Mouse (Mus musculus): ENCODE results near the gene 4931414P19Rik. TPM values are rescaled to one million over a fixed set of nuclear protein-coding genes. Genes with fewer than 3 reads are reported as not detected.

4931414P19Rik gene
- total and polyA plus RNA-seq, 3 experiments: 2.4 to 6.4 (median 5.9) TPM

- no peaks in the 10 kb centered on the region for H3K79me2 ChIP-seq (replicated peaks; ENCODE audit: control insufficient read depth, insufficient read depth, low read length)
- H3K4me1 ChIP-seq (ENCODE audit: control insufficient read depth, insufficient read depth, low read length): peaks cover 1% of the 10 kb centered on the region; the same call in 1 of the 2 replicates
- intact Hi-C loops (cut with DNase I): no loop called here
- no peak for TF ChIP-seq EP300 (IDR thresholded peaks at IDR 0.05; ENCODE audit: insufficient read depth, low read depth, low read length)
- no peak for TF ChIP-seq CTCF (IDR thresholded peaks at IDR 0.05)
- TF ChIP-seq POLR2A (IDR thresholded peaks at IDR 0.05; ENCODE audit: insufficient read depth, low read depth, low read length): no peak
- 41% methylated on average over 14 of the region's 14 CpGs for WGBS
- H3K9ac ChIP-seq (ENCODE audit: low read depth, low read length): peak overlapping the region; percentile 28; the same call in 1 of the 2 replicates
- peaks cover 2% of the 10 kb centered on the region; the same call in 1 of the 2 replicates for H3K27me3 ChIP-seq (ENCODE audit: control insufficient read depth, insufficient read depth, low read length)
- no peak overlapping the region for H3K4me3 ChIP-seq
- peak overlapping the region; percentile 26 for H3K27ac ChIP-seq
- no peaks in the 10 kb centered on the region for H3K36me3 ChIP-seq (ENCODE audit: control insufficient read depth, insufficient read depth, low read length)
- peak in 1 of 2 experiments; percentile 51 for DNase-seq
Measured at GRCm38 (mm10) chr14:54572790-54573736, 32.7 kb downstream of the 4931414P19Rik start.

- no peak overlapping the region for H3K4me3 ChIP-seq
- DNase-seq: no peak
- 56% methylated on average over 4 of the region's 4 CpGs for WGBS
- no peaks in the 10 kb centered on the region for H3K79me2 ChIP-seq (replicated peaks; ENCODE audit: control insufficient read depth, insufficient read depth, low read length)
- intact Hi-C loops (cut with DNase I): no loop called here
- no peak for TF ChIP-seq EP300 (IDR thresholded peaks at IDR 0.05; ENCODE audit: insufficient read depth, low read depth, low read length)
- no peak for TF ChIP-seq CTCF (IDR thresholded peaks at IDR 0.05)
- TF ChIP-seq POLR2A (IDR thresholded peaks at IDR 0.05; ENCODE audit: insufficient read depth, low read depth, low read length): no peak
- no peaks in the 10 kb centered on the region for H3K36me3 ChIP-seq (ENCODE audit: control insufficient read depth, insufficient read depth, low read length)
- H3K4me1 ChIP-seq (ENCODE audit: control insufficient read depth, insufficient read depth, low read length): peaks cover 1% of the 10 kb centered on the region; the same call in 1 of the 2 replicates
- H3K27ac ChIP-seq: peak overlapping the region; percentile 12; the same call in 1 of the 2 replicates
- no peak overlapping the region for H3K9ac ChIP-seq (ENCODE audit: low read depth, low read length)
- H3K27me3 ChIP-seq (ENCODE audit: control insufficient read depth, insufficient read depth, low read length): peaks cover 2% of the 10 kb centered on the region; the same call in 1 of the 2 replicates
Measured at GRCm38 (mm10) chr14:54572122-54572521, 33.7 kb downstream of the 4931414P19Rik start.

DNA sequence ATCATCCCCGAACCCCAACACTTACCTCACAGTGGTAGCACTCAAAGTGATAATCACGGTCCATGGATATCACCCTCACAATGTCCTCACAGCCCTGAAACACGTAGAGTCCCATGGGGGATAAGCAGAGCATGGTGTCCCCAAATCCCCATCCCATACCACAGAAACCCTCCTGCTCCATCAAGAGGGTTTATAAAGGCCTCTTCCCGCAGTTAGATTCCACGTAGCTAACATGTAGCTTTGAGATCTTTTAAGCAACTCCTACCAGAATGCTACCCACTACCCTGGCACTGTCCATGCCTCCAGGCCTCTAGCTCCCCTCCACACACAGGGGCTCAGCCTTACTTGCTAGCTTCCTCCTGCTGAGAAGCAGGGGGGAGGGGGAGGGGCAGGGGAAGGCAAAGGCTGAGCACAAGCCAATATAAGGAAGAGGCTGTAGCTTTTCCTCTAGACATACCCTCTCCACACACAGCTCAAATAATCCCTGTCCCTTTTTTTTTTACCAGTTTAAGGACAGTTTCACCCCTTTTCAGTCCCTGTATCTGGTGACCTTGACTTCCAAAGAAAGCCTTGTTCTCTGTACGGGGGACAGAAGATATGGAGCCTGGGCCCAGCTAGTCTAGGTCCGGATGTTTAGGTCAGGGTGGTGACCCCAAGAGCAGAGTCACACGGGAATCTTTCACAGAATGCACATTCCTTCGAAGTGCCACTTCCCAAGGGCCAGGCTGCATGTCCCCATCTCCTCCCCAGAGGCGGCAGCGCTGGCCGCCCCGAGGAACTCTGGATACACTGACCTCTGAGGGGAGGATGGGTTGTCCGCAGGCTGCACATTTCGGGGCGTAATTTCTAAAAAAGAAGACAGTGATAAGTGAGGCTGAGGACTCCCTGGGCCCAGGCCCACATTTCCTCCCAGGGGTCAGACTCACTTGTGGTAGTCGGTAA lies 36.1 kb downstream of the 4931414P19Rik start:
- intact Hi-C loops (cut with DNase I): loop anchor here (2.0 to 5.0 kb wide), 2 partner anchors 43 to 73 kb away; no protein-coding TSS in a partner anchor
- Histone ChIP-seq H3K9ac (ENCODE audit: low read depth, low read length) (no peak overlapping the region), H3K79me2 (replicated peaks; ENCODE audit: control insufficient read depth, insufficient read depth, low read length) (no peaks in the 10 kb centered on the region)

DNA sequence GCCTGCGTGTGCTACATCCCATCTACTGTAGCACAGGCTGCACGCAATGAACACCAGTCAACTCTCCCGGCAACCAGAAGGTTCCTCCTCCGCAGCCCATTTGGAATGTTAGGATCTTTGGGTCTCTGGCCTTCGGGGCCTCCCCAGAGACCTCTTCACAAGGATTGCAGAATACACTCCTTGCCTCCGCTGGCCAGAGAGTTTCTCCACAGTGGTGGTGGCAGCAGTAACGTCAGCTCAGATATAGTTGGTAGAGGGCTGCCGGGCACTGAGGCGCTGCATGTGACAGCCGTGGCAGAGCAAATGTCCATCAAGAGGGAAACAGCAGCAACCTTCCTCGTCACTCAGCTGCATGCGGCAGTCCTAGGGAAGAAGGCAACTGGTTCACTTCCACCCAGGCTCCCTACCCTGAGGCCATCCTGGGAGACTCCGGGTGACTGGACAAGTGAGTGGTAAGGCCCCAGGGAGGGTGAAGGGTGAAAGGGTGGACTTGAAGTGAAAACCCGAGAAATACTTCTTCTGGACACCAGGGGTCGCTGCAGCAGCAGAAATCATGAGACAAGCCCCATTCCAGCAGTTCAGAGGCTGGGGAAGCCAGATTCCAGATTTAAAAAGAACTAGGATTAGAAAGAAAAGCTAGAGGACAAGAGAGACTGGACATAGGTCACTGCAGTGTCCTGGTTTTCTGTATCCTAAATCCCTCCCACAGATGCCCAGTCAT lies 36.9 kb downstream of the 4931414P19Rik start:
- Histone ChIP-seq H3K4me3 (no peak overlapping the region), H3K79me2 (replicated peaks; ENCODE audit: control insufficient read depth, insufficient read depth, low read length) (no peaks in the 10 kb centered on the region), H3K9ac (ENCODE audit: low read depth, low read length) (no peak overlapping the region), H3K36me3 (ENCODE audit: control insufficient read depth, insufficient read depth, low read length) (no peaks in the 10 kb centered on the region), H3K4me1 (ENCODE audit: control insufficient read depth, insufficient read depth, low read length) (0 out of 2 replicates have a peak, but pooled peaks cover 1% of the 10 kb centered on the region), H3K27ac (no peak overlapping the region; the same call in 1 of the 2 replicates), H3K27me3 (ENCODE audit: control insufficient read depth, insufficient read depth, low read length) (no peaks in the 10 kb centered on the region)
- peak; percentile 73 to 78 for DNase-seq
- 64% methylated on average over 15 of the region's 15 CpGs for WGBS
- intact Hi-C loops (cut with DNase I): loop anchor here (2.0 to 5.0 kb wide), 2 partner anchors 43 to 74 kb away; no protein-coding TSS in a partner anchor
- peak; percentile 93 for TF ChIP-seq CTCF (IDR thresholded peaks at IDR 0.05)
- TF ChIP-seq POLR2A (IDR thresholded peaks at IDR 0.05; ENCODE audit: insufficient read depth, low read depth, low read length): 0 out of 2 replicates have a peak, but pooled peaks have one; percentile 16
- peak; percentile 71 for TF ChIP-seq EP300 (IDR thresholded peaks at IDR 0.05; ENCODE audit: insufficient read depth, low read depth, low read length)

More for the DNA sequence above, 36.1 kb downstream of the 4931414P19Rik start:
- Histone ChIP-seq H3K27me3 (ENCODE audit: control insufficient read depth, insufficient read depth, low read length) (no peaks in the 10 kb centered on the region), H3K4me3 (no peak overlapping the region), H3K27ac (peak overlapping the region; percentile 30), H3K36me3 (ENCODE audit: control insufficient read depth, insufficient read depth, low read length) (no peaks in the 10 kb centered on the region), H3K4me1 (ENCODE audit: control insufficient read depth, insufficient read depth, low read length) (0 out of 2 replicates have a peak, but pooled peaks cover 1% of the 10 kb centered on the region)
- WGBS: 65% methylated on average over 17 of the region's 17 CpGs
- DNase-seq: peak; percentile 32 to 40
- TF ChIP-seq EP300 (IDR thresholded peaks at IDR 0.05; ENCODE audit: insufficient read depth, low read depth, low read length) (0 out of 2 replicates have a peak, but pooled peaks have one; percentile 35), POLR2A (IDR thresholded peaks at IDR 0.05; ENCODE audit: insufficient read depth, low read depth, low read length) (no peak)

Data from heart, adult 2 months (tissue).